Mouse (Mus musculus) left cerebral cortex, postnatal 14 days (tissue): Measurements from ENCODE around the gene Dcun1d4. TPM values are rescaled to one million over a fixed set of nuclear protein-coding genes. Genes with fewer than 3 reads are reported as not detected.

Experiments
- DNase-seq, 2 experiments: peaks; one replicate each; pipeline ENCODE4 v3.0.0; 2021 to 2022; ENCODE audit warnings: low spot score in 2 of 2, mixed read lengths in 1 of 2
- intact Hi-C: fragments of 180-260 bp; cut with DNase I; formaldehyde crosslinking; loops from one replicate; pipeline ENCODE4 v1.15.1; 2025
- total RNA-seq, 2 experiments: library from RNA; stranded (reverse); gene quantifications; 2 replicates each; pipeline ENCODE4 v1.2.3; 2021

The Dcun1d4 gene
- total RNA-seq, 2 experiments from 2014 or later: 120 to 125 TPM

DNA sequence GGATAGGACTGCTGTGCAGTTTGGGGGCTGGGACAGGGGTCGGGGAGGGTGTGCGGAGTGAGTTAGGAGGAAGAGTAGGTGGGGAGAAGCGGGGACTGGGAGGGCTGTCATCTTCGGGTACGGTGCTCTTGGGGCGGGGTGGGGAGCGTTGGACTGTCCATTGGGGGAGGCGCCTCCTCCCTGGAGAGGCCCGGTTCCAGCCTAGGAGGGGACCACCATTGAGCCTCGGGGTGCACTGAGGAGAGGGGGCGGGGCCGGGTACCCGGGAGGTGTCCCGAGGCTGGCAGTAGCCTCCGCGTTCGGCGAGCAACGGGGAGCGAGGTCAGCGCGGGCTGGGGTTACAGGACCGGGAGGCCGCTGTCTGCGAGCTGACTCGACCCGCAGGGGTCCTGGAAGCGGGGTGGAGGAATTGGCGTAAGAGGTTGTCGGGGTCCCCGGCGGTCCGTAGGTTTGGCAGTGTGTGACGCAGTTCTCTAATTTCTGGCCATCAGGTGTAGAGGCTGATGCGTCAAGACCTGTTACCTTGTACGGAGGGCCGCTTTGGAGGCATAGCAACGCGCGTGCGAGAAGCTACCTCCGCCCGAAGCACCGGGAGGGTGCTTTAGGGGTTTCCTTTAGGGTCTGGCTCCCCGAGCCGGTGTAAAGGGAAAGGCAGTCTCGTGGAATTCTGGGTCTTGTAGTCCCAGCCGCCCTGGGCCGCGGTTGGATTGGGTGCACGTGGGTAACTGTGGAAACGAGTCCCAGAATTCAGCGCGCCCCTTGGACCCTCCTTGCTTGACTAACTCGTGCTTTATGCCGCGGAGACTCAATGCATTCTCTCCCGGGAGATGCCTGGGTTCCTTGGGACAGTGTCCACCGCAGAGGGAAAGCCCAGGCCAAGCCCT, 11.3 kb downstream of the Dcun1d4 start:
- intact Hi-C loops: loop anchor here (5.0 kb wide), 2 partner anchors 45 to 150 kb away; no protein-coding TSS in a partner anchor
- DNase-seq: peak; percentile 94

DNA sequence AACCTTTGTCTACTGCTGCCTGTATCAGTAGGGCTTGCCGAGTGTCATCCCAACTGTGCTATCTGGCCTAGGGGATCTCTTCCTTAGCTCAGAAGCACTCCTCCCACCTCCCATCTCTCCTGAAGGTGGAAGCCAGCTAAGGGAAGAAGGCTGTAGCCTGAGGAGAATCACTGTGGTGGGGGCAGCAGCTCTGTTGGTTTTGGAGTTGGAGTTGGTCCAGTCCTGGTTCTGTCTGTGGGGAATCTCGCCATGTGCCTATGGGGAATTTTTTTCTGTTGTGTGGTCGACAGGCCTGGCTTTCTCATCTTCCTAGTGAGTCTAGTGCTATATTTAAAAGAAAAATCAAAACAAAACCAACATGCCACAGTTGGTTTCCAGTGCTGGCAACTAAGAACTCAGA, 16.6 kb downstream of the Dcun1d4 start:
- peak in 1 of 2 experiments; percentile 18 for DNase-seq
- intact Hi-C loops: no loop called here

DNA sequence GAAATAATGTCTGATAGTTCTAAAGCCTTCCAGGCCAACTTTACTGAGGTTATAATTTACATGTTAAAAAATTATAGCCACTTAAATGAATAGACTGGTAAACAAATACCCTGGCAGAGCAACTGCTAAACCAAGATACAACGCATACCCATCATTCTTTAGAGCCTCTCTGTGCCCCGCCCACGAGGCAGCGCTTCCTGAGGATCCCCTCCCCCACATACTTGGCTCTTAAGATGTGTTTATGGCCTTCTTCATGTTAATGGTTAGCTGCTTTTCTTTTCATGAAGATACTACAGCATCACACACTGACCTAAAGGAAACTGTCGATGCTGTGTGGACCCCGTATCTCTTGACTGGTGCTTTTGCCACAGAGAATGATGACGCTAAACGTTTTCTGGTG, 17.8 kb downstream of the Dcun1d4 start:
- intact Hi-C loops: no loop called here
- DNase-seq: no peak

DNA sequence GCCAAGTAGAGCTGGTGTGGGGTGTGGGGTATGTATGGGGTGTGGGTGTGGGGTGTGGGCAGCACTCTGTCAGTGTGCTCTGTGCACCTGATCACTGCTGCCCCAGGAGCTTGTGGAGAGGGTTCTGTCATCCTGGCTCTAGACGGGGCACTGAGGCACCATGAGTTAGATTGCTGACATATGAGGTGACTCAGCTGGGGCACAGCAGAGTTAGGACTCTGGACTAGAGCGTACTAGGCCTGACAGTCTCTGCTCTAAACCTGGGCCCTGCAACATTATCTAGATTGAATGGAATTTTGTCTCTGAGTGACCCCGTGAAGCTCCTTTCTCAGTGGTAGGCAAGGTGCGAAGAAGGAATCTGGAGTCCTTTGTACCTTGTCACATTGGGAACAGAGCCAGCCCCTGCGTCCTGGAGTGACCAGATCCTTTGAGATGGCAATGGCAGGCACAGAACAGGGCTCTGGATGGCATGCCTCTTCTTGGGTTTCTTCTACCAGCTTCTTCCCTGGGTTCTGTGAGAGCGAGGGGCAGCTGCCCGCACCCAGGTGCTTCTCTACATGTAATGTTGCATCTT, 20.2 kb downstream of the Dcun1d4 start:
- intact Hi-C loops: no loop called here
- no peak for DNase-seq

DNA sequence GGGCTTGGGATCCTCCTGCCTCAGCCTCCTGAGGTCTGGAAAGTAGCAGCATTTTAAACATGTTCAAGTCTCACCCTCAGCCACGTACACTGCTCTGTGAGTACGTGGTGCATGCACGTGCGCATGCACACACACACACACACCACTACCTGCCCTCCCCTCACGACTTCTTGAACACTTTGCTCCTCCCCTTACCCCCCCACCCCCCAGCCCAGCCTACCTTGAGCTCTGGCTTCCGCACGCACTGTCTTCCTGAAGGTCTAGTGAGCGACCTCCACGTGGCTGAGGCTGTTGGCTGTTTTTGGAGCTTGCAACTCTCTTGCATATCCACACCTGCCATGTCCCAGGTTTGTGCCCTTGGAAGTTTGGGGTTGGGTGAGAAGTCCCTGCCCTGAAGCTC, 21.6 kb downstream of the Dcun1d4 start:
- intact Hi-C loops: no loop called here

DNA sequence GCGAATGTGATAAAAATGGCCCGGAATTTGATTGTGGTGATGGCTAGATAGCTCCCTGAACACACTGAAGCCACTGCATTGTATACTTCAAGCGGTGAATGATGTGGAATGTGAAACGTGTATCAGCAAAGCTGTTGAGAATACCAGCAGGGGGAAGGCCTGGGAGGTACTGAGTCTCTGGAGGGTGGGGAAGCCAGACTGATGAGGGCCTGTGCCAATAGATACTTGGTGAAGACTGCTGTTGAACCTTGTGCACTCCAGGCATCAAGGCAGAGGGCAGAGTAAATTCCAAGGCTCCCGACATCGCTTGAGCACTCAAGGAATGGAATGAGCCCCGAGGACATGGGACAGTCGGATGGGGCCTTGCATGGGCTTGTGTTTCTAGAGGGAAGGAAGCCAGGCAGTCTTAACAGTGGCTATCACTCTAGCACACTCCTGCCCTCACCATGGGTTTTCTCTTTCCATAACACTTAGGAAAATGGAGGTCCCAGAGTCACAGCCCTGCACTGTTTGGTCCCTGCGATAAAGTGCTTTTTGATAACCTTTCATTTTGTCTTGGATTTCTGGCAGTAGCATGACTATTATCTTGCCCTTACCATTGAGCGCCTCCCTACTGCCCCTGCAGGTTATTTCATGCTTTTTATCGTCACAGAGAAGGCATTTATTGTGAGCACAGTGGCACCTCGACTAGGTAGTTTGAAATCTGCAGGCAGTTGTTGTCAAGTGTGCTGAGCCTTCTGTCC, 22.4 kb downstream of the Dcun1d4 start:
- intact Hi-C loops: no loop called here
- DNase-seq: no peak

More for the DNA sequence above, 21.6 kb downstream of the Dcun1d4 start:
- DNase-seq: no peak

DNA sequence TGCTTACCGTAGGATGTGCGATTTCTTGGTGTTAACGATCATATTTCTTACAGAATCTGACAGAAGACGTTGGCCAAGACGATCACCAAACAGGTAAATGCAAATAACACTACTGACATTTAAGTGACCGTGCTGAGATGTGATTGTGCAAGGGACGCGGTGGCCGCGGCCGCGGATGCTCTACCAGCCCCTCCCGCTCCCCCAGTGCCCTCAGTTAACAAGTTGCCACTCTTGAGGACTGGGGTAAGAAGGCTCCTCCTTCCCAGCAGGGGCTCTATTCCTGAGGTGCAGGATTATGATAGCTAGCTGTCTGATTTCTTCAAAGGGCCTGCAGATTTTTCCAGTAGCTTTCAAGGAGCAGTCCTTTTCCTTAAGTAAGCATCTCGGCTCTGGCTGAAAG, 30.3 kb downstream of the Dcun1d4 start:
- intact Hi-C loops: no loop called here
- DNase-seq: no peak

DNA sequence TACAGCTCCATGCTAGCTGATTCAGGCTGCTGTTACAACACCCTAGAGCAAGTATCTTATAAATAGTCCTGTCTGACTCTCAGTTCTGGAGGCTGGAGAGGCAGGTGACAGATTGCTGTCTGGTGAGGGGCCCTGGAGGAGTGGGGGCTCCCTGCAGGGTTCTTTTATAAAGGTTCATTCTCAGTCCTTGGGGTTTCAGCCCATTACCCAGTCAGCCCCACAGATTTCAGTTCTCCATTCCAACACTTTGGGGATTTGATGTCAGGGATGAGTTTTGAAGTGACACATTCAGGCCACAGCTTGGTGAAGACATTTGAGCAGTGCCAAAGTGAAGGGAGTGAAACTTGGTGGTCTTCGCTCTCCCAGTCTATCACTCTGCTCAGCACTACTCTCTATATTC, 31.4 kb downstream of the Dcun1d4 start:
- intact Hi-C loops: no loop called here
- DNase-seq: no peak

DNA sequence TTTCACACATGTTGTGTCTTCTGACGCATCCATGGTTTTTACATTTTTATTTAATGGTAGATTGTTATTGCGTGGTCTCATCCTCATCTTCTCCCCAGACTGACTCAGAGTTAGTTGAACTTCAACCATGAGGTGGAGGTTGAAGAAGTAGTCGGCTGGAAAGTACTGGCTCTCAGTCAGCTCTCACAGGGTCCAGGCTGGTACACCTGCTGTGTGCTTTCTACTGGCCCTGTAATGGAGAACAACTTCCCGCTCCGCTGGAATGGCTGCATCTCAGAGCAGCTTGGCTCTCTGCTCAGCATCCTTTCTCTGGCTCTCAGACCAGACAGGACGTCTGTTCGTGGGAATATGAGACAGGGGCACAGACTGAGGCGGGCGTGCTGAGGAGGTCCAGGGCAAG, 31.9 kb downstream of the Dcun1d4 start:
- intact Hi-C loops: no loop called here
- DNase-seq: no peak

DNA sequence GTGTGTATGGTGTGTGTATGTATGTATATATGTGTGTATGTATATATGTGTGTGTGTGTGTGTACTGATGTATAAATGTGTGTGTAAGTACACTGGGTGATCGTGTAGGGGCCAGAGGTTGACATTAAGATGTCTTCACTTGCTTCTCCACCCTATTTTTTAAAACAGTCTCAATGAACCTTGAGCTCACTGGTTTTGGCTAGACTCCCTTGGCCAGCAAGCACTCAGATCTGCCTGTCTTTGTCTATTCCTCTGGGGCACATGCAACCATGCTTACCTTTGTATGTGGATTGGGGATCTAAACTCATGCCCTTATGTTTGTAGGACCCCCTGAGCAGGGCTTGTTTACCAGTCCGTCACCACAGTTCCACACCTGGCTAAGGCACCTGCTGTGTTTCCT, 33.4 kb downstream of the Dcun1d4 start:
- intact Hi-C loops: no loop called here
- DNase-seq: no peak

DNA sequence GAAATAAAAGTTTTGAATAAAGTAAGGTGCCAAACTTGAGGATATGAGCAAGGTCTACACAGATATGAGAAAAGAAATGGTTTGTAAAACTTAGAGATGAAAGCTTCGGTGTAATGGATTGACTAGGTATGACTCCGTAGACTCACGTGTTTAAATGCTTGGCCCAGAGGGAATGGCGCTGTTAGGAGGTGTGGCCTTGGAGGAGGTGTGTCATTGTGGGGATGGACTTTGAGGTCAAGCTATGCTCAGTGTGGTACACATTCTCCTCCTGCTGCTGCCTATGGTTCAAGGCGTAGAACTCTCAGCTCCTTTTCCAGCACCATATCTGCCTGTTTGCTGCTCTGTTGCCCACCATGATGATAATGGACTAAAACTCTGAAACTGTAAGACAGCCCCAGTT, 36.5 kb downstream of the Dcun1d4 start:
- intact Hi-C loops: no loop called here
- no peak for DNase-seq

DNA sequence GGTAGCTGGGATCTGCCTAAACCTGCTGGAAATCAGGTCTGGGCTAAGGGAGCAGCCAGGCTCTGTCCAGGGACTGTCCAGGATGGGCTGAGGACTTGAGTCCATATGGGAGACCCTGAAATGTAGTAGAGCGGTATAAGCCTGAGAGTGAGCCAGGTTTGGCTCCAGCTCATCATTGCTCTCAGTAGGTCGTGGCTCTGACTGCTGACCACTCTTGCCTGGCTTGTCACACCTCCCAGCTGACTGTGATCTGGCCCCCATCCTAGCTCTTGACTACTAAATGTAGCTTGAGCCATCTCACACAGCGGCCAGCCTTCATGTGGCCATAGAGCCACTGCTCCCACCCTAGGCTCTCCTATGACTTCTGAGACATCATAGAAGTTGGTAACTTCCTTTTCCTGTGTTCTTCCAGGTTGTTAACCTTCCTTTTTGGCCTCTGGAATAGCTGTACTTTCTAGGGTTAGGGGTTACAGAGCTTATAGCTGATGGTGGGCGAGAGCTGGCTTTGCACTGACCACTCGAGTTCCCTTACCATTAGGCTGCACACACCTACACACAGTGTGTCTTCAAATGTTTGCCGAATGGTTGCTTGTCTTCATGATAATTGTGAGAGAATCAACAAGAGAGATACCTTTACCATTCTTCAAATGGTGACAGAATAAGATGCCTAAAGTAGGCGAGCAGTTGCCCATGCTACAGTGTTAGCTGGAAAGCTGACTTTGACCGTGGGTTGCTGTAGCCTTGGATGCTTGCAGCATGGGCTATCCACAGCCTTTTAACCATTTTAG, 37.8 kb downstream of the Dcun1d4 start:
- intact Hi-C loops: no loop called here
- DNase-seq: no peak

DNA sequence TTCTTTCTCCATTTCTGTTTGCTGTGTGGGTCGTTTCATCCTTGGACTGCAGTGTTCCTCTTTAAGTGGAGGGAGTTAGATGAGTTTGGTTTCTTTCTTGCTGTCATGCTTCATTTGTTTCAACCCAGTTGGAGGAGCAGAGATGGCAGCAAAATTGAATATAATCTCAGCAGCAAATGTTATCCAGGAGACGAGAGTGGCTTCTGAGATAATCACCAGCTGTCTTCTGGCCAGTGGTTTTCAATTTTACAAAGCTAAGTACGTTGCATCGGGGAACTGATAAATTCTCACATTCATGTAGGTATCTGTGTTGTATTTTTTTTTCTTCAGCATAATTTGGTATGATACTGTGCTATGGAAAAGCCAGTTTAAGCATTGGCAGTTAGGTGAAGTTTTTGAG, 40.0 kb downstream of the Dcun1d4 start:
- no peak for DNase-seq
- intact Hi-C loops: no loop called here

DNA sequence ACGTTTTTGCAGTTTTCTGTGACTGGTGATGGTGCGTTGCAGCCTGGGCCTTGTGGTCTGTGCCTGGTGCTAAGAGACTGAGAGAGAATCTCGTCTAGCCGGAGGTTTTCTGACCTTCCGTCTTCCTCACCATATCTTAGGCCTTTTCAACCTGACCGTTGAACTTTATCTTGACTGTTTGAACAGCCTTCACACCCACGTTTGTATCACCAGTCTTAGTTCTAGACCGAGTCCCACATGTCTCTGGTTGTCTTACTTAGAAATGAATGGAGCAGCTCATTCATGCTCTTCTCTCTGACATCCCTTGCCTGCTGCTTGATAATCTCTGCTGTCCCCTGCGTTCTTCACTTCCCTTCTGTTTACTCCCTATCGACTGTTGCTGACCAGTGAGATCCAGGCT, 42.4 kb downstream of the Dcun1d4 start:
- intact Hi-C loops: no loop called here

DNA sequence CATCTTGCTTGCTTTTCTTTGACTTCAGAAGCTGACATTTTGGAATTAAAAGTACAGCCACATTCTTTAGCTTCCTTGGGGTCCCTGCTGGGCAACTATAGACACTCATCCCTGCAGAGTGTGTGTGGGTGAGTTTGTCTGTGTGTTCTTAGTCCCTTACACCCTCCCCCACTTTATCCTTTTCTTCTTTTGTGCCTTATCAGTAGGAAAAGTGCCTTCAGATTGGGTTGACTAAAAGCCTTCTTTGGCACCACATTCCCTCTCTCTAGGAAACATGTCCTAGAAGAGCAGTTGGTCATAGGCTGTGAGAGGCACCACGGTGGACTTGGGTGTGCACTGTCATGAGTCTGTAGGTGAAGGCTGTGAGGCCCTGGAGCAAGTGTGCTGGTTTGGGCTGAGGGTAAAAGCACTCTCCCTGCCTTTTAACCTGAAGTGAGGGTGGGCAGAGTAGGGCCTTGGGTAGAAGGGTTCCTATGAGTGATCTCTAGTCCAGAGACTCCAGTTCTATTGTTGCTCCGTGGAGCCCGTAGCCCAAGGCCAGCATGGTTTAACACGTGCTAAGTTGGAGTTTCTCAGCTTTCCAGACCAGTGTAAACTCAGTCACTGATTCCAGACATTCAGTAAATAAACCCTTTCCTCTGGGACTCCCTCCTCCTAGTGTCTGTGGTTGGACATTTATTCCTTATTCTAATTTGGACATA, 43.6 kb downstream of the Dcun1d4 start:
- intact Hi-C loops: no loop called here

More for the DNA sequence above, 42.4 kb downstream of the Dcun1d4 start:
- no peak for DNase-seq

DNA sequence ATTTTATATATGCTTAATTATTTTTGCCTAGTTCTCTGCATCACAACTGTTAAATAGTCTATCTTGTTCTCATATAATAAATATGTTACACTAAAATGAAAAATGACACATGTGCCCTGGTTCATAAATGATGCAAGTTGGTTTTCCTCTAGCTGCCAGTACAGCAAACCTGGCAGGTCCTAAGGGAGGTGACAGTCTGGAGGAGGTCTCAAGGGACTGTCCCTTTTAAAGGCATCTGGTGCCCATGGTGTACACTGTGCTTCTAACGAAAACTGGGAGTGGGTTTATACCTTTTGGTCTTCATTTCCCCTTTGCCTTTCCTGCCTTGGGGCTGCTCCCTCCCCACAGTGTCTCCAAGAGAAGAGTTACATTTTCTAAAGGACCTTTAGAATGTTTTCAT, 51.4 kb downstream of the Dcun1d4 start:
- intact Hi-C loops: loop anchor here (10.0 kb wide), 1 partner anchor 97 kb away; no protein-coding TSS in a partner anchor
- DNase-seq: no peak

More for the DNA sequence above, 43.6 kb downstream of the Dcun1d4 start:
- no peak for DNase-seq

DNA sequence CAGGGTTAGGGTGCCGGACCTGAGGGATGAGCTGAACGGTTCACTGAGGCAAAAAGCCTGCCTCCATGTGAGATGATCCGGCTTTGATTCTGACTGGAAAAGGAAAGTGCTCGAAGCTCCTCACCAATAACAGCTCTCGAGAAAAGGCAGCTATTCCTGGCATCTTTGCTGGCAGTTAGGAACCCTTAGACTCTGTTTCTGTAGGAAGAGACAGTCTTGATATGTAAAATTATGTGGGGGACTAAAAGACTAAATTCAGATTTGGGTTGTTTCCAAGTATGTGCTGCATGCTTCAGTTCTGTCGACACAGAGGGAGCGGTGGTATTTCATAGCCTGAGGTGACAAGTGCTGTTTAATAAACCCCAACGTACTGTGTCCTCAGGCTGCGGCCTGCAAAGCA, 52.1 kb downstream of the Dcun1d4 start:
- intact Hi-C loops: loop anchor here (10.0 kb wide), 1 partner anchor 98 kb away; no protein-coding TSS in a partner anchor
- peak; percentile 40 to 58 for DNase-seq

DNA sequence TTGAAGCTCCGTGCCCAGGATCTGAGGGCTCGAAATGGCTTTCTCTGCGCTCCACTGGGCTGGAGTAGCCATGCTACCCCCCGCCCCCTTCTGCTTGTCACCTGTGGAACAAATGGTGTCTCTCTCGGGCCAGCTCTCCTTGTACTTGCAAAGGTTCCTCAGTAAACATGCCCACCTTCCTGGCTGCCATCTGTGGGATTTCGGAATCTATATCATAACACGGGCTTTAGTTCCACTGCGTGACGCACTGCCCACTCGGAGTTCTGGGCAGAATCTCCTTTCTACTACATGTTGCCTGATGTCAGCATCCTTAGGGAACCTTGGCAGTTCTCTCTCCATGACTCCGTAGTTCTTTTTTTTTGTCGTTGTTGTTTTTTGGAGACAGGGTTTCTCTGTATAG, 56.9 kb downstream of the Dcun1d4 start:
- DNase-seq: peak in 1 of 2 experiments; percentile 35
- intact Hi-C loops: loop anchor here (5.0 to 10.0 kb wide), 2 partner anchors 45 to 103 kb away; no protein-coding TSS in a partner anchor
